In the genomic region with DNA sequence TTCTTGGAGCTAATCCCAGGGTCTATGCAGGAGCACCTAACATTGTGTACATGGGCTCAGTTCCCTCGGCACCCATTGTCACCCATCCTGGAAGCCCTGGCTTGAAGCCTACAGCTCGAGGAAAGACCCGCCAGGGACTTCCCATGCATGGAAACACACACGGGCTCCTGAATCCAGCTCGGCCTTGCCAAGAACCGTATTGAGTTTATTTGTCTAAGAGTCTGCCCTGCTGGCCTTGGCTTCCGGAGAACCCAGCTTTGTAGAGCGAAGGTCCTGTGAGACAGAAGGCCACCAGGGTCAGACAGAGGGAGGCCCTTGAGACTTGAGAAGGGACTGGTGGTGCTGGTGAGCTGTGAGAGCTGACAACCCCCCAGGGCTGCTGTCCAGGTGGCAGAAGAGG, we compare ENCODE assay signal across 12 mouse cellular contexts.
DNase-seq lines count a peak whose midpoint lies in the region; ATAC-seq and TF ChIP-seq lines count a peak whose summit lies in the region.
"Had no signal": no experiment of that assay in that cellular context is flagged by ENCODE, and none has a peak within 500 bp of the region (broad histone marks: within the 10 kb centered on the region; RNA-seq: fewer than 3 reads in every experiment).

No protein-coding gene starts in this region.

- DNase-seq in heart, adult 2 months: peak; percentile 64 to 80
- no peak for DNase-seq in heart, embryonic 10.5 days (ENCODE audit: low spot score)
- peak; percentile 70 for DNase-seq in adrenal gland, adult 8-10 months
- DNase-seq in heart, postnatal 14 days: peak; percentile 50 to 55
- DNase-seq in lung, embryonic 14.5 days: peak; percentile 69
- no peak for DNase-seq in layer of hippocampus, postnatal 10 days (ENCODE audit: low spot score in 2 of 2)
- no peak for DNase-seq in hindbrain, embryonic 14.5 days (ENCODE audit: low spot score)
- DNase-seq in right cerebral cortex, adult 18-20 months: no peak
- DNase-seq: cerebellum, adult 11 months had no signal

- no peak overlapping the region for H3K9ac ChIP-seq in heart, adult 2 months (ENCODE audit: low read depth, low read length)
- H3K9ac ChIP-seq in lung, embryonic 14.5 days: no peak overlapping the region
- H3K9ac ChIP-seq in hindbrain, embryonic 14.5 days: no peak overlapping the region
- H3K9ac ChIP-seq: embryonic facial prominence, embryonic 13.5 days; hindbrain, embryonic 15.5 days had no signal

- H3K4me1 ChIP-seq in heart, adult 2 months (ENCODE audit: control insufficient read depth, insufficient read depth, low read length): peaks cover 45% of the 10 kb centered on the region
- H3K4me1 ChIP-seq in heart, embryonic 10.5 days: peaks cover 70% of the 10 kb centered on the region
- peaks cover 33% of the 10 kb centered on the region for H3K4me1 ChIP-seq in lung, embryonic 14.5 days (ENCODE audit: insufficient read depth)
- peaks cover 40% of the 10 kb centered on the region for H3K4me1 ChIP-seq in hindbrain, embryonic 14.5 days (replicated peaks; ENCODE audit: control insufficient read depth, insufficient read depth, low read length)

- TF ChIP-seq EP300 in heart, adult 2 months (IDR thresholded peaks at IDR 0.05; ENCODE audit: insufficient read depth, low read depth, low read length): peak; percentile 69; the same call in 1 of the 2 replicates

- H3K27ac ChIP-seq in heart, adult 2 months: peak overlapping the region; percentile 65
- H3K27ac ChIP-seq in heart, embryonic 10.5 days: no peak overlapping the region
- 0 out of 2 replicates have a peak overlapping the region, but pooled peaks have one; percentile 3 for H3K27ac ChIP-seq in lung, embryonic 14.5 days (ENCODE audit: low read depth)
- no peak overlapping the region for H3K27ac ChIP-seq in hindbrain, embryonic 14.5 days
- H3K27ac ChIP-seq: embryonic facial prominence, embryonic 13.5 days; hindbrain, embryonic 15.5 days; macrophage had no signal

- TF ChIP-seq CTCF in heart, adult 2 months (IDR thresholded peaks at IDR 0.05): no peak
- no peak for TF ChIP-seq CTCF in lung, embryonic 14.5 days (IDR thresholded peaks at IDR 0.05; ENCODE audit: low read depth)

- WGBS in heart, adult 2 months: 33% methylated on average over 8 of the region's 8 CpGs
- WGBS in heart, embryonic 10.5 days: 77% methylated on average over 8 of the region's 8 CpGs
- WGBS in lung, embryonic 14.5 days: 30% methylated on average over 8 of the region's 8 CpGs
- 74% methylated on average over 8 of the region's 8 CpGs for WGBS in hindbrain, embryonic 14.5 days

- no peaks in the 10 kb centered on the region for H3K79me2 ChIP-seq in heart, adult 2 months (replicated peaks; ENCODE audit: control insufficient read depth, insufficient read depth, low read length)

- H3K36me3 ChIP-seq in heart, adult 2 months (ENCODE audit: control insufficient read depth, insufficient read depth, low read length): no peaks in the 10 kb centered on the region
- H3K36me3 ChIP-seq in heart, embryonic 10.5 days: no peaks in the 10 kb centered on the region
- H3K36me3 ChIP-seq in lung, embryonic 14.5 days (ENCODE audit: insufficient read depth): no peaks in the 10 kb centered on the region
- no peaks in the 10 kb centered on the region for H3K36me3 ChIP-seq in hindbrain, embryonic 14.5 days (replicated peaks; ENCODE audit: control insufficient read depth, insufficient read depth)
- H3K36me3 ChIP-seq: embryonic facial prominence, embryonic 13.5 days; hindbrain, embryonic 15.5 days had no signal

- no peak overlapping the region for H3K4me2 ChIP-seq in lung, embryonic 14.5 days
- no peak overlapping the region for H3K4me2 ChIP-seq in hindbrain, embryonic 14.5 days (replicated peaks)
- H3K4me2 ChIP-seq: embryonic facial prominence, embryonic 13.5 days; hindbrain, embryonic 15.5 days had no signal

- intact Hi-C loops in heart, adult 2 months (cut with DNase I): loop anchor here (2.0 to 10.0 kb wide), 2 partner anchors 34 to 114 kb away; a partner anchor contains a TSS
- intact Hi-C loops in heart, postnatal 14 days (cut with DNase I): loop anchor here (5.0 kb wide), 1 partner anchor 71 kb away; no protein-coding TSS in a partner anchor

- no peak overlapping the region for H3K4me3 ChIP-seq in heart, adult 2 months
- H3K4me3 ChIP-seq in heart, embryonic 10.5 days: no peak overlapping the region
- H3K4me3 ChIP-seq in lung, embryonic 14.5 days (ENCODE audit: low read depth, low read length): no peak overlapping the region
- H3K4me3 ChIP-seq in hindbrain, embryonic 14.5 days (replicated peaks; ENCODE audit: low read length): no peak overlapping the region
- H3K4me3 ChIP-seq: embryonic facial prominence, embryonic 13.5 days; hindbrain, embryonic 15.5 days had no signal

- no peak for TF ChIP-seq POLR2A in heart, adult 2 months (IDR thresholded peaks at IDR 0.05; ENCODE audit: insufficient read depth, low read depth, low read length)

- no peak for ATAC-seq in lung, embryonic 14.5 days (ENCODE audit: insufficient read depth)
- no peak for ATAC-seq in hindbrain, embryonic 14.5 days (ENCODE audit: low FRiP score)

- no peaks in the 10 kb centered on the region for H3K27me3 ChIP-seq in heart, adult 2 months (ENCODE audit: control insufficient read depth, insufficient read depth, low read length)
- H3K27me3 ChIP-seq in heart, embryonic 10.5 days (ENCODE audit: insufficient read depth, poor library complexity, severe bottlenecking): no peaks in the 10 kb centered on the region
- H3K27me3 ChIP-seq in lung, embryonic 14.5 days (ENCODE audit: insufficient read depth, low read length): no peaks in the 10 kb centered on the region
- H3K27me3 ChIP-seq in hindbrain, embryonic 14.5 days (ENCODE audit: control insufficient read depth, insufficient read depth, low read length): no peaks in the 10 kb centered on the region
- H3K27me3 ChIP-seq: embryonic facial prominence, embryonic 13.5 days; hindbrain, embryonic 15.5 days had no signal

- H3K9me3 ChIP-seq in heart, embryonic 10.5 days: no peaks in the 10 kb centered on the region
- H3K9me3 ChIP-seq in lung, embryonic 14.5 days (ENCODE audit: low read depth, low read length): no peaks in the 10 kb centered on the region
- H3K9me3 ChIP-seq in hindbrain, embryonic 14.5 days (ENCODE audit: control insufficient read depth, low read length): no peaks in the 10 kb centered on the region
- H3K9me3 ChIP-seq: embryonic facial prominence, embryonic 13.5 days; hindbrain, embryonic 15.5 days had no signal

Comparison
In these comparisons a context has a peak if more than half of its experiments do, and no peak if none do; other contexts are left out.
1. DNase-seq: peak in heart, adult 2 months (2 of 2), adrenal gland, adult 8-10 months (single experiment), heart, postnatal 14 days (2 of 2) and lung, embryonic 14.5 days (single experiment); none in heart, embryonic 10.5 days (single experiment), layer of hippocampus, postnatal 10 days (0 of 2), hindbrain, embryonic 14.5 days (single experiment) and right cerebral cortex, adult 18-20 months (single experiment).
2. H3K27ac ChIP-seq: peak in heart, adult 2 months (single experiment) and lung, embryonic 14.5 days (single experiment); none in heart, embryonic 10.5 days (single experiment) and hindbrain, embryonic 14.5 days (single experiment).